Mouse (Mus musculus) erythroblast, embryonic 14.5 days (primary cell): ENCODE measurements around the gene a.

Experiments
- GATA1 ChIP-seq: IDR thresholded peaks from 2 replicates; pipeline ENCODE4 v1.6.1; 2012; ENCODE audit warnings: low read length, inconsistent platforms, mixed read lengths
- TAL1 ChIP-seq: IDR thresholded peaks from 3 replicates; pipeline ENCODE4 v1.6.1; 2012; ENCODE audit warnings: low read length, inconsistent platforms, mixed read lengths

- TF ChIP-seq GATA1 (no peak), TAL1 (no peak)
Observed at GRCm38 (mm10) chr2:155019673-155020072, 228.5 kb downstream of the a start.
